Mouse (Mus musculus): ENCODE measurements at regions not wholly inside any gene's neighbourhood (a gene's known extent, or its start where the extent isn't known, plus 50 kb on each side); places are given as distances from the start of the nearest gene placed in this dataset.

DNA sequence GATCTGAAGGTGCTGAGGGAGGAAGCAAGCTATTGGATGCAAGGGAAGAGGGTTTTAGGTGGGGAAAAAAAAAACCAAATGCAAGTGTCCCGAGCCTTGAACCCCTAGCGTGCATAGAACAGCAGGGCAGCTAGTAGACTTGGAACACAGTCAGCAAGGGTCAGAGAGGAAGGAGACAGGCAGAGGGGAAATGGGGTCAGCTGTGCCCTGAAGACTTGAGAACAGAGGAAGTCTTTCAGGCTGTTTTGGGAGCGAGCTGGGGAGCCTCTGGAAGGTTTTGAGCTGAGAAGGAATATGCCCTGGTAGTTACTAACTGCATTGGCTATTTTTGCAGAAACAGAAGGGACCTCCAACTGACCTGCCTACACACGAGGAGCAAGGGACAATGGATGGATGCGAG lies 149.5 kb downstream of the Pten start:
- TF ChIP-seq CTCF (IDR thresholded peaks at IDR 0.05; ENCODE audit: insufficient read depth, low read length) (no peak), POLR2A (IDR thresholded peaks at IDR 0.05; ENCODE audit: borderline replicate concordance, extremely low read depth, low read depth, low read length) (no peak)
